Mouse (Mus musculus): ENCODE measurements around the gene Arl8b. TPM values are rescaled to one million over a fixed set of nuclear protein-coding genes. Genes with fewer than 3 reads are reported as not detected.
A peak's percentile ranks its signal among the peaks of the same experiment; 100 is the strongest.

Gene Arl8b
- polyA plus RNA-seq, 2 experiments = 28.0 to 76.5 TPM

- Histone ChIP-seq H3K4me3 (replicated peaks; ENCODE audit: low read length) (no peak overlapping the region), H3K9me3 (ENCODE audit: control insufficient read depth, low read length) (no peaks in the 10 kb centered on the region), H3K27me3 (ENCODE audit: control insufficient read depth, insufficient read depth, low read length) (no peaks in the 10 kb centered on the region), H3K9ac (ENCODE audit: low read depth, low read length, severe bottlenecking) (no peak overlapping the region), H3K4me1 (ENCODE audit: control insufficient read depth, insufficient read depth, low read length) (no peaks in the 10 kb centered on the region), H3K4me2 (replicated peaks; ENCODE audit: low read depth, low read length, severe bottlenecking) (no peak overlapping the region), H3K27ac (replicated peaks; ENCODE audit: low read depth, low read length) (no peak overlapping the region), H3K36me3 (ENCODE audit: control insufficient read depth, insufficient read depth, low read length) (peaks cover 56% of the 10 kb centered on the region)
- TF ChIP-seq POLR2A (IDR thresholded peaks at IDR 0.05; ENCODE audit: borderline replicate concordance, extremely low read depth, insufficient read depth, insufficient read length) = no peak
- no peak for ATAC-seq (ENCODE audit: low FRiP score, low read depth)
- 84% methylated on average over 4 of the region's 4 CpGs for WGBS
- no peak for DNase-seq (ENCODE audit: low spot score)
Observed at GRCm38 (mm10) chr6:108817510-108817909, 34.6 kb downstream of the Arl8b start.

- ATAC-seq (ENCODE audit: low FRiP score, low read depth) = no peak
Observed at GRCm38 (mm10) chr6:108824816-108825545, 42.1 kb downstream of the Arl8b start.

GRCm38 (mm10) chr6:108826070-108826469, 43.2 kb downstream of the Arl8b start:
- Histone ChIP-seq H3K9ac (ENCODE audit: low read depth, low read length, severe bottlenecking) (no peak overlapping the region), H3K9me3 (ENCODE audit: control insufficient read depth, low read length) (no peaks in the 10 kb centered on the region), H3K27ac (replicated peaks; ENCODE audit: low read depth, low read length) (no peak overlapping the region), H3K4me3 (replicated peaks; ENCODE audit: low read length) (no peak overlapping the region), H3K4me2 (replicated peaks; ENCODE audit: low read depth, low read length, severe bottlenecking) (no peak overlapping the region), H3K4me1 (ENCODE audit: control insufficient read depth, insufficient read depth, low read length) (peaks cover 9% of the 10 kb centered on the region), H3K36me3 (ENCODE audit: control insufficient read depth, insufficient read depth, low read length) (peaks cover 22% of the 10 kb centered on the region), H3K27me3 (ENCODE audit: control insufficient read depth, insufficient read depth, low read length) (no peaks in the 10 kb centered on the region)
- no peak for TF ChIP-seq POLR2A (IDR thresholded peaks at IDR 0.05; ENCODE audit: borderline replicate concordance, extremely low read depth, insufficient read depth, insufficient read length)
- WGBS = 75% methylated on average over 3 of the region's 3 CpGs
- no peak for ATAC-seq (ENCODE audit: low FRiP score, low read depth)
- DNase-seq (ENCODE audit: low spot score) = no peak

More at GRCm38 (mm10) chr6:108824816-108825545, 42.1 kb downstream of the Arl8b start:
- H3K4me3 ChIP-seq (replicated peaks; ENCODE audit: low read length) = no peak overlapping the region
- 62% methylated on average over 7 of the region's 7 CpGs for WGBS
- no peak for TF ChIP-seq POLR2A (IDR thresholded peaks at IDR 0.05; ENCODE audit: borderline replicate concordance, extremely low read depth, insufficient read depth, insufficient read length)
- H3K27me3 ChIP-seq (ENCODE audit: control insufficient read depth, insufficient read depth, low read length) = no peaks in the 10 kb centered on the region
- peaks cover 32% of the 10 kb centered on the region for H3K36me3 ChIP-seq (ENCODE audit: control insufficient read depth, insufficient read depth, low read length)
- H3K9ac ChIP-seq (ENCODE audit: low read depth, low read length, severe bottlenecking) = no peak overlapping the region
- peaks cover 6% of the 10 kb centered on the region for H3K4me1 ChIP-seq (ENCODE audit: control insufficient read depth, insufficient read depth, low read length)
- DNase-seq (ENCODE audit: low spot score) = no peak
- no peak overlapping the region for H3K27ac ChIP-seq (replicated peaks; ENCODE audit: low read depth, low read length)
- H3K9me3 ChIP-seq (ENCODE audit: control insufficient read depth, low read length) = no peaks in the 10 kb centered on the region
- no peak overlapping the region for H3K4me2 ChIP-seq (replicated peaks; ENCODE audit: low read depth, low read length, severe bottlenecking)

- peaks cover 9% of the 10 kb centered on the region for H3K4me1 ChIP-seq (ENCODE audit: control insufficient read depth, insufficient read depth, low read length)
- peak overlapping the region; percentile 83 for H3K4me2 ChIP-seq (replicated peaks; ENCODE audit: low read depth, low read length, severe bottlenecking)
- DNase-seq (ENCODE audit: low spot score) (no peak), ATAC-seq (ENCODE audit: low FRiP score, low read depth) (no peak)
- 26% methylated on average over 5 of the region's 5 CpGs for WGBS
- no peaks in the 10 kb centered on the region for H3K27me3 ChIP-seq (ENCODE audit: control insufficient read depth, insufficient read depth, low read length)
- peak overlapping the region; percentile 93 for H3K9ac ChIP-seq (ENCODE audit: low read depth, low read length, severe bottlenecking)
- no peaks in the 10 kb centered on the region for H3K9me3 ChIP-seq (ENCODE audit: control insufficient read depth, low read length)
- H3K27ac ChIP-seq (replicated peaks; ENCODE audit: low read depth, low read length) = no peak overlapping the region
- H3K36me3 ChIP-seq (ENCODE audit: control insufficient read depth, insufficient read depth, low read length) = peaks cover 9% of the 10 kb centered on the region
- TF ChIP-seq POLR2A (IDR thresholded peaks at IDR 0.05; ENCODE audit: borderline replicate concordance, extremely low read depth, insufficient read depth, insufficient read length) = no peak
- H3K4me3 ChIP-seq (replicated peaks; ENCODE audit: low read length) = peak overlapping the region; percentile 91
Observed at GRCm38 (mm10) chr6:108827336-108827920, 44.5 kb downstream of the Arl8b start.

- under 1% methylated on average over 33 of the region's 67 CpGs for WGBS
- ATAC-seq (ENCODE audit: low FRiP score, low read depth) (peak; percentile 96), DNase-seq (ENCODE audit: low spot score) (peak; percentile 98)
- Histone ChIP-seq H3K4me2 (replicated peaks; ENCODE audit: low read depth, low read length, severe bottlenecking) (peak within 1 kb of the TSS; percentile 83), H3K27me3 (ENCODE audit: control insufficient read depth, insufficient read depth, low read length) (no peaks in the 10 kb centered on the region), H3K27ac (replicated peaks; ENCODE audit: low read depth, low read length) (peak within 1 kb of the TSS; percentile 80), H3K36me3 (ENCODE audit: control insufficient read depth, insufficient read depth, low read length) (no peaks in the 10 kb centered on the region; the same call in 1 of the 2 replicates), H3K9me3 (ENCODE audit: control insufficient read depth, low read length) (no peaks in the 10 kb centered on the region), H3K9ac (ENCODE audit: low read depth, low read length, severe bottlenecking) (peak within 1 kb of the TSS; percentile 93), H3K4me3 (replicated peaks; ENCODE audit: low read length) (peak within 1 kb of the TSS; percentile 91), H3K4me1 (ENCODE audit: control insufficient read depth, insufficient read depth, low read length) (peaks cover 9% of the 10 kb centered on the region)
- TF ChIP-seq POLR2A (IDR thresholded peaks at IDR 0.05; ENCODE audit: borderline replicate concordance, extremely low read depth, insufficient read depth, insufficient read length) = 0 out of 2 replicates have a peak, but pooled peaks have one; percentile 43
Observed at GRCm38 (mm10) chr6:108828234-108828868, 45.5 kb downstream of the Arl8b start, which contains the start of gene Edem1. TSS of gene Edem1 (plus strand) at chr6:108828641.
